Mouse (Mus musculus) midbrain, embryonic 16.5 days (tissue): ENCODE results near the gene Rpe65. TPM values are rescaled to one million over a fixed set of nuclear protein-coding genes. Genes with fewer than 3 reads are reported as not detected.

Experiments used
- ATAC-seq: fragments of 200-750 bp; cut with Nextera tagmentation; 2 replicates; pipeline ENCODE4 v1.8.0; 2017; ENCODE audit warnings: moderate TSS enrichment
- H3K27ac ChIP-seq: fragments of 300-500 bp; sonication (generic); 2 replicates; pipeline ENCODE4 v1.5.1; 2014; ENCODE audit warnings: mild to moderate bottlenecking, low read length, mixed read lengths
- H3K27me3 ChIP-seq: fragments of 300-500 bp; sonication (generic); 2 replicates; pipeline ENCODE4 v1.6.1; 2014; ENCODE audit warnings: low read depth, low read length, mixed read lengths; ENCODE audit not compliant: control insufficient read depth, insufficient read depth
- H3K36me3 ChIP-seq: fragments of 300-500 bp; sonication (generic); 2 replicates; pipeline ENCODE4 v1.6.1; 2014; ENCODE audit warnings: mild to moderate bottlenecking, low read length, moderate library complexity, mixed read lengths; ENCODE audit not compliant: control insufficient read depth, insufficient read depth
- H3K4me1 ChIP-seq: fragments of 300-500 bp; sonication (generic); 2 replicates; pipeline ENCODE4 v1.6.1; 2014; ENCODE audit warnings: mild to moderate bottlenecking, low read length, mixed read lengths; ENCODE audit not compliant: control insufficient read depth, insufficient read depth
- H3K4me2 ChIP-seq: fragments of 300-500 bp; sonication (generic); 2 replicates; pipeline ENCODE4 v1.6.1; 2014; ENCODE audit warnings: mild to moderate bottlenecking, low read length, mixed read lengths
- H3K4me3 ChIP-seq: fragments of 300-500 bp; sonication (generic); 2 replicates; pipeline ENCODE4 v1.5.1; 2014; ENCODE audit warnings: low read depth, mild to moderate bottlenecking, low read length, moderate library complexity, mixed read lengths
- H3K9ac ChIP-seq: fragments of 300-500 bp; sonication (generic); 2 replicates; pipeline ENCODE4 v1.6.1; 2014; ENCODE audit warnings: low read depth, low read length, mixed read lengths
- H3K9me3 ChIP-seq: fragments of 300-500 bp; sonication (generic); replicated peaks from 2 replicates; pipeline ENCODE4 v1.6.1; 2014; ENCODE audit warnings: mild to moderate bottlenecking, low read length, mixed read lengths; ENCODE audit not compliant: control insufficient read depth, poor library complexity, severe bottlenecking
- WGBS: fragments of 180-500 bp; shearing (Covaris S2); extraction: QIAGEN DNeasy Blood & Tissue Kit; methylation state at CpG from one replicate; pipeline ENCODE4 v1.1.7; 2014; 5-methylcytosine and 5-hydroxymethylcytosine counted together
- polyA plus RNA-seq: library from polyadenylated mRNA; unstranded; fragments of >200 nt; fragmentation: Nextera tagmentation; extraction: Ambion mirVana; gene quantifications from 2 replicates; pipeline ENCODE4 v1.2.1, GENCODE M21; 2015

Rpe65 gene
- polyA plus RNA-seq, result not detected in 2 replicates

DNA sequence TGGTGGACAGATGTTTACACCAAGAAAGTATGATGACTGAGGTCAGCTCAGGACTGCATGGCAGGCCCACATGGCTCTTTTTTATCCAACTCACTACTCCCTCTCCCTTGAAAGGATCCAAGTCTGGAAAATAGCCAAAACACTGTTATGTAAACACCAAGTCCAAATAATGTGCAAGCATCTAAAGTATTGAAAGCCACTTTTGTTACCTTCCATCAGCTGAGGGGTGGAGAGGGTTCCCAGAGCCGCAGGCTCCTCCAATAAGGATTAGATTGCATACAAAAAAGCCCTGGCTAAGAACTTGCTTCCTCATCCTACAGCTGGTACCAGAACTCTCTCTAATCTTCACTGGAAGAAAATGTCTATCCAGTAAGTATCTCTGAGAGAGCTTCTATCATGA lies at the start of gene Rpe65:
TSS of gene Rpe65 (plus strand) at position 301 of the 400 bp plus-strand sequence.
- H3K36me3 ChIP-seq, result no peaks in the 10 kb centered on the region
- H3K4me1 ChIP-seq, result no peaks in the 10 kb centered on the region
- no peak within 1 kb of the TSS for H3K9ac ChIP-seq
- WGBS, result 52% methylated on average over 1 of the region's 1 CpGs
- no peak within 1 kb of the TSS for H3K4me2 ChIP-seq
- no peak for ATAC-seq
- no peaks in the 10 kb centered on the region for H3K9me3 ChIP-seq
- no peak within 1 kb of the TSS for H3K27ac ChIP-seq
- no peaks in the 10 kb centered on the region for H3K27me3 ChIP-seq
- no peak within 1 kb of the TSS for H3K4me3 ChIP-seq

DNA sequence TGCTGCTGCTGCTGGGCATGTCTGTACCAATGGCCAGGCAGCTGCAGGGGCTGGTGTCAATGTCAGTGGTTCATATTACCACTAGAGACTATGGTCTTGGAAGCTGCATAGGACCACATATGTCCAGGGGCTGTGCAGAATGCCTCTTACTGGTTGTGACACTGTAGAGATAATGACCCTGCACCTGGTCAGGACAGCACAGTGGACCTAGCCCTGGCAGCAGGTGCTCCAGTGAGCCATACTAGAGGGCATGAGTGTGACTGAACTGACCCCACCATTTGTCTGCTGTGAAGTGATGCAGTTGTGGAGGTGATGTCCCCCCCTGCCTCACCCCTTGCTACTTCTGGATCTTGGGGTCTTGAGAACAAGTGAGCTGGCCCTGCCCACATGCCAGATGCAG lies 48.8 kb upstream of the Rpe65 start:
- H3K36me3 ChIP-seq, result no peaks in the 10 kb centered on the region
- no peak overlapping the region for H3K27ac ChIP-seq
- no peak overlapping the region for H3K4me3 ChIP-seq
- no peak overlapping the region for H3K4me2 ChIP-seq
- H3K27me3 ChIP-seq, result no peaks in the 10 kb centered on the region
- H3K9me3 ChIP-seq, result no peaks in the 10 kb centered on the region
- no peak for ATAC-seq
- no peak overlapping the region for H3K9ac ChIP-seq
- H3K4me1 ChIP-seq, result no peaks in the 10 kb centered on the region

DNA sequence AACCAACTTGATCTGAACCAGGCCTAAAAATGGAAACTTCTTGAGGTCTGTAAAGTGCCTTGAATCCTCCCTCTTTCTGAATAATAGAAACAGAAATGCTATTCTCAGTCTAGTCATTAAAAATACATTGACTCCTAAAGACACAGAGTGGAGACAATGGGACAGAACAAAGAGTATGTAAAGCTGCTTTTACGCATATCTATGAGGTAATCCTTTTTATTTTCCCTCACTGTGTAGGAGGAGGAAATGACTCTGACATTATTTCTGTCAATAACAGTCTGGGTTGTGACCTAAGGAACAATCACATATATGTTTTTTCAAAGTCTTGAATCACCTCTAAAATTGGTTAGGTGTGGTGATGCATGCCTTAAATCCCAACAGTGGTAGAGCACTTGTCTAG lies 16.0 kb downstream of the Rpe65 start:
- no peaks in the 10 kb centered on the region for H3K9me3 ChIP-seq
- no peak overlapping the region for H3K9ac ChIP-seq
- H3K27me3 ChIP-seq, result no peaks in the 10 kb centered on the region
- no peaks in the 10 kb centered on the region for H3K4me1 ChIP-seq
- H3K27ac ChIP-seq, result no peak overlapping the region
- ATAC-seq, result no peak
- H3K36me3 ChIP-seq, result no peaks in the 10 kb centered on the region
- 61% methylated on average over 1 of the region's 1 CpGs for WGBS
- no peak overlapping the region for H3K4me2 ChIP-seq
- no peak overlapping the region for H3K4me3 ChIP-seq

DNA sequence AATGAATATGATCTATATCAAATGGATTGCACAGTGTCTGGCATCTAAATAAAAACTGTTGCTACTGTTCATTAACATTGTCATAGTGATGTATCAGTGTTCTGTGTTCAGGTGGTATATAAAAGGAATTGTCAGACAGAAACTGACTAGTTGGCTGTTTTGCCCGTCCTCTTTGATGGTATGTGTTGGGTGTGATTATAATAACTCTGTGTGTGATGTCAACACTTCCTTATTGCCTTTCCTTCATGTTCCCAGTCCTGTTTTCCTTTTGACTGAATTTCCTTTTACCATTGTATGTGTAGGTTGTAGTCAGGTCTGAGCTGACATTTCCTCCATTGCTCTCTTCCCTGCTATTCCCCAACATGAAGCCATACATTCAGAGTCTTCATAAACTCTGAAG lies 22.1 kb downstream of the Rpe65 start:
- Histone ChIP-seq H3K4me3 (no peak overlapping the region), H3K9me3 (no peaks in the 10 kb centered on the region), H3K9ac (no peak overlapping the region), H3K36me3 (no peaks in the 10 kb centered on the region), H3K27me3 (no peaks in the 10 kb centered on the region), H3K4me2 (no peak overlapping the region), H3K4me1 (no peaks in the 10 kb centered on the region), H3K27ac (no peak overlapping the region)
- 79% methylated on average over 1 of the region's 1 CpGs for WGBS
- ATAC-seq, result no peak

DNA sequence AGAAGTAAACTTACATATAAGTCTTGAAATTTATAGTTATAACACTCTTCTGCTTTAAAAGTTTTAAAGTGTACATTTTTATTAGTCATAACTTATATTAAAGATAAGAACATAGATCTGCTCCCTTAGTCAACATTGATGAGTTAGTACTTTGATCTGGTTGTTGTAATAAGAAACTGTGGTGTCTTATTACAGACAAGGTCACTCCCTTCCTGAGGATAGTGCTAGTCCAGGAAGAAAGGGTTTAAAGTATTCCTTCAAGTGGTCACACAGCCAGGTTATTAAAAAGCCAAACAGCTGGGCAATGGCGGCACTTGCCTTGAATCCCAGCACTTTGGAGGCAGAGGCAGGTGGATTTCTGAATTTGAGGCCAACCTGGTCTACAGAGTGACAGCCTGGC lies 25.0 kb downstream of the Rpe65 start:
- H3K4me1 ChIP-seq, result no peaks in the 10 kb centered on the region
- H3K9me3 ChIP-seq, result no peaks in the 10 kb centered on the region
- no peak for ATAC-seq
- no peak overlapping the region for H3K27ac ChIP-seq
- 89% methylated on average over 1 of the region's 1 CpGs for WGBS
- H3K4me3 ChIP-seq, result no peak overlapping the region
- H3K36me3 ChIP-seq, result no peaks in the 10 kb centered on the region
- H3K4me2 ChIP-seq, result no peak overlapping the region
- no peak overlapping the region for H3K9ac ChIP-seq
- H3K27me3 ChIP-seq, result no peaks in the 10 kb centered on the region

DNA sequence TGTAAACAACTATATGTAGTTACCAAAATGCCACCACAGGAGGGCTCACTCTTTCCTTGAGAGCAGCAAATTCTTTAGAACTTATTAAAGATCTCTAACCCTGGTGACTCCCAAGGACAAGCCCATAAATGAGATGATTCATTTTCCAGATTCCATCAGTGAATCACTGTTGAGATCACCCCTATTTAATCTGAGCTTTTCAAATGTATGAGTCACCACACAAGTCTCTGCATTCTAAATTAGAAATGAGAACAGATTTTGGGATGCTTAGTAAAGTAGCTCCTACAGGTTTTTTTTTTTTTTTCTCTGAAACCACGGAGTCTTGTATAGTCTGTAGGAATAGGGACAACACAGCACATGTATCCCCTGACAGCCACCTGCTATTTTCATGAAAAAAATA lies 61.8 kb downstream of the Rpe65 start:
- no peak for ATAC-seq
- Histone ChIP-seq H3K36me3 (no peaks in the 10 kb centered on the region), H3K27ac (no peak overlapping the region), H3K4me1 (no peaks in the 10 kb centered on the region), H3K27me3 (no peaks in the 10 kb centered on the region), H3K4me2 (no peak overlapping the region), H3K9ac (no peak overlapping the region), H3K4me3 (no peak overlapping the region), H3K9me3 (no peaks in the 10 kb centered on the region)
- WGBS, result 63% methylated on average over 1 of the region's 1 CpGs

DNA sequence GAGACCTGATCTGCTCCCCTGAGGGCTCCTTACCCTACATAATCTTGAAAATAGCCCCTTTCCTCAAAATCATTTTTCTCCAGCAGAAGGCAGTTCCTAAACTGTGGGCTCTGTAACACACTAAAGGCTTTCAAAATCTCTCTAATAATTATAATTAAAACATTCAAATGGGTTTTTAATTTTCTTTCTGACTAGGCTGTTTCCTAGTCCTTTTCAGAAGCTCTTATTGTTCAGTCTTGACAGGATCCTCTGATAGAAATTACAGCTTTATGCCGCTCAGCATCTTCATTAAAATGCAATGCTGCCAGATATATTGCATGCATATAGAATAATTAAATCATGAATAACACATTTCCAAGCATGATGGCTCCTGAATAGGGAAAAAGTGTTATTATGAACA lies 64.4 kb downstream of the Rpe65 start:
- Histone ChIP-seq H3K4me1 (no peaks in the 10 kb centered on the region), H3K4me3 (no peak overlapping the region), H3K27me3 (no peaks in the 10 kb centered on the region), H3K9me3 (no peaks in the 10 kb centered on the region), H3K9ac (no peak overlapping the region), H3K27ac (no peak overlapping the region), H3K36me3 (no peaks in the 10 kb centered on the region), H3K4me2 (no peak overlapping the region)
- WGBS, result 41% methylated on average over 1 of the region's 1 CpGs
- peak; percentile 67 for ATAC-seq

Other genes starting within 250 kb of the Rpe65 start
- 2.3 and 3.7 TPM in 2 replicates for gene Depdc1a, start 103.7 kb upstream of the Rpe65 start, polyA plus RNA-seq
- gene Wls, start 240.5 kb downstream of the Rpe65 start, polyA plus RNA-seq, result 70.4 and 80.8 TPM in 2 replicates